Mouse (Mus musculus) hindbrain, embryonic 14.5 days (tissue): ENCODE data around the gene Fbln2. TPM values are rescaled to one million over a fixed set of nuclear protein-coding genes. Genes with fewer than 3 reads are reported as not detected.

Experiments
- ATAC-seq: fragments of 200-750 bp; cut with Nextera tagmentation; 2 replicates; pipeline ENCODE4 v1.8.0; 2017; ENCODE audit warnings: moderate number of reproducible peaks, mild to moderate bottlenecking, moderate TSS enrichment, moderate library complexity; ENCODE audit not compliant: low FRiP score
- DNase-seq: peaks from one replicate; pipeline ENCODE4 v3.0.0-alpha.2; 2015; ENCODE audit warnings: low spot score
- H3K27ac ChIP-seq: fragments of 300-500 bp; sonication (generic); 2 replicates; pipeline ENCODE4 v1.5.1; 2014; ENCODE audit warnings: mild to moderate bottlenecking, moderate library complexity
- H3K27me3 ChIP-seq: fragments of 300-500 bp; sonication (generic); 2 replicates; pipeline ENCODE4 v1.6.1; 2014; ENCODE audit warnings: mild to moderate bottlenecking, low read length, mixed read lengths; ENCODE audit not compliant: control insufficient read depth, insufficient read depth
- H3K36me3 ChIP-seq: fragments of 300-500 bp; sonication (generic); replicated peaks from 2 replicates; pipeline ENCODE4 v1.6.1; 2014; ENCODE audit not compliant: control insufficient read depth, insufficient read depth
- H3K4me1 ChIP-seq: fragments of 300-500 bp; sonication (generic); replicated peaks from 2 replicates; pipeline ENCODE4 v1.6.1; 2014; ENCODE audit warnings: antibody characterized with exemption, low read length, mixed read lengths; ENCODE audit not compliant: control insufficient read depth, insufficient read depth
- H3K4me2 ChIP-seq: fragments of 300-500 bp; sonication (generic); replicated peaks from 2 replicates; pipeline ENCODE4 v1.6.1; 2014; ENCODE audit warnings: mild to moderate bottlenecking, moderate library complexity
- H3K4me3 ChIP-seq: fragments of 300-500 bp; sonication (generic); replicated peaks from 2 replicates; pipeline ENCODE4 v1.5.1; 2014; ENCODE audit warnings: mild to moderate bottlenecking, low read length
- H3K9ac ChIP-seq: fragments of 300-500 bp; sonication (generic); 2 replicates; pipeline ENCODE4 v1.6.1; 2014
- H3K9me3 ChIP-seq: fragments of 300-500 bp; sonication (generic); 2 replicates; pipeline ENCODE4 v1.6.1; 2016; ENCODE audit warnings: low read length; ENCODE audit not compliant: control insufficient read depth
- WGBS: fragments of 180-500 bp; shearing (Covaris S2); extraction: QIAGEN DNeasy Blood & Tissue Kit; methylation state at CpG from one replicate; pipeline ENCODE4 v1.1.7; 2014; 5-methylcytosine and 5-hydroxymethylcytosine counted together
- polyA plus RNA-seq: library from polyadenylated mRNA; unstranded; fragments of >200 nt; fragmentation: Nextera tagmentation; extraction: Ambion mirVana; gene quantifications from 2 replicates; pipeline ENCODE4 v1.2.1, GENCODE M21; 2014

The Fbln2 gene
- polyA plus RNA-seq, 1 experiment from 2014 or later = 27.2 TPM

DNA sequence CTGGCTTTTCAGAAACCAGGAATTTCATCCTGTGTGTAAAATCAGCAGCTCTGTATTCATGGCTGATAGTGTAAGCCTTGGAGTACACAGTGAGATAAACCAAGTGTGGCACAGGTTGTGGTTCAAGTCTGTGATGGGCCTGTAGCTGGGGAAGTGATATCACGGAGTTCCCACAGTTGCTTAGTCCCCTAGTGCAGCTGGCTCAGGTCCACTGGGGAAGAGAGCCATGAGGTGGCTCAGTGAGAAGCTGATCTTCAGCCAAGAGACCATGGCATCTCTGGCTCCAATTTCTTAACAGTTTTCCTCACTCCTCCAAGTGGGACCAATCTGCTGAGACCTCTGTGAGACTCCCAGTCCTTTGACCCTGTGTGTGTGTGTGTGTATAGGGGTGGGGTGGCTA, 54.4 kb downstream of the Fbln2 start:
- ATAC-seq = no peak
- WGBS = 81% methylated on average over 1 of the region's 1 CpGs
- Histone ChIP-seq H3K9ac (no peak overlapping the region), H3K36me3 (no peaks in the 10 kb centered on the region), H3K9me3 (no peaks in the 10 kb centered on the region), H3K4me2 (no peak overlapping the region), H3K27ac (no peak overlapping the region), H3K4me3 (no peak overlapping the region), H3K27me3 (no peaks in the 10 kb centered on the region), H3K4me1 (peaks cover 7% of the 10 kb centered on the region; the same call in 1 of the 2 replicates)
- DNase-seq = no peak

- H3K27me3 ChIP-seq = no peaks in the 10 kb centered on the region
- no peaks in the 10 kb centered on the region for H3K36me3 ChIP-seq
- no peak overlapping the region for H3K9ac ChIP-seq
- no peaks in the 10 kb centered on the region for H3K9me3 ChIP-seq
- DNase-seq (no peak), ATAC-seq (no peak)
- 57% methylated on average over 9 of the region's 9 CpGs for WGBS
- no peak overlapping the region for H3K27ac ChIP-seq
- H3K4me1 ChIP-seq = peaks cover 7% of the 10 kb centered on the region; the same call in 1 of the 2 replicates
- H3K4me3 ChIP-seq = no peak overlapping the region
- no peak overlapping the region for H3K4me2 ChIP-seq
These were observed 56.1 kb downstream of the Fbln2 start for GRCm38 (mm10) chr6:91268318-91268717.

- H3K4me1 ChIP-seq = no peaks in the 10 kb centered on the region
- ATAC-seq = peak; percentile 24; the same call in 1 of the 2 replicates
- H3K36me3 ChIP-seq = no peaks in the 10 kb centered on the region
- no peaks in the 10 kb centered on the region for H3K9me3 ChIP-seq
- no peaks in the 10 kb centered on the region for H3K27me3 ChIP-seq
- H3K27ac ChIP-seq = no peak overlapping the region
- no peak overlapping the region for H3K4me3 ChIP-seq
- under 1% methylated on average over 7 of the region's 7 CpGs for WGBS
- DNase-seq = peak; percentile 84
- H3K4me2 ChIP-seq = no peak overlapping the region
- H3K9ac ChIP-seq = no peak overlapping the region
These were observed 65.3 kb downstream of the Fbln2 start for GRCm38 (mm10) chr6:91277549-91277948.

DNA sequence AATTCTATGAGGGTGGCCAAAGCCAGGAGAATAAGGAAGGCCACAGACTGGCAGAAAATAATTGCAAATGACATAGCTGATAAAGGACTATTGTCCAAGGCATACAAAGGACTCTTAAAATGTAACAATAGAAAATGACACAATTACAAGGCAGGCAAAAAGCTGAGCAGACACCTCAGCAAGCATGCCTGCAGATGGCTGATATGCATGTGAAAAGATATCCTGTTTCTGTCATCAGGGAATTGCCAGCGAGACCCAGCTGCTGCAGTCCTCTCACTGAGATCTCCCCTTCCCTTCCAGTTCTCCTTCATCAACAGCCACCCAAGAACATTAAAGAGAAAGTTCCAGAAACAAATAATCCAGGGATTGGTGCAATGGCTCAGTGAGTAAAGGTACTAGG, 66.0 kb downstream of the Fbln2 start:
- DNase-seq = no peak
- Histone ChIP-seq H3K27ac (no peak overlapping the region), H3K4me1 (no peaks in the 10 kb centered on the region), H3K4me3 (no peak overlapping the region), H3K36me3 (no peaks in the 10 kb centered on the region), H3K9me3 (no peaks in the 10 kb centered on the region), H3K27me3 (no peaks in the 10 kb centered on the region), H3K9ac (no peak overlapping the region), H3K4me2 (no peak overlapping the region)
- WGBS = 6% methylated on average over 1 of the region's 1 CpGs
- no peak for ATAC-seq

DNA sequence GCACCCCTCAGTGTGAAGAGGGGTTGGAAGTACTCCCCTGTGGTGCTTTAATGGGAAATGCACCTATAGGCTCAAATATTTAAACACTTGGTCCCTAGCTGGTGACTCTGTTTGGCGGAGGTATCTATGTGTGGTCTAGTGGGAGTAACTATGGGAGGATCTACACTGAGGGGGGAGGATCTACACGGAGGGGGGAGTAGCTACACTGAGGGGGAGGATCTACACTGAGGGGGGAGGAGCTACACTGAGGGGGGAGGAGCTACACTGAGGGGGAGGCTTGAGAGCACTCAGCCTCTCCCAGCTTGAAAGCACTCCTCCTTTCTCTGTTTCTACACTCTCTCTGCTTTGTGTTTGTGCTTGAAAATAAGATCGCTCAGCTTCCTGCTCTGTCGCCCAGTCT, 67.2 kb downstream of the Fbln2 start:
- H3K4me1 ChIP-seq = peaks cover 6% of the 10 kb centered on the region
- H3K27ac ChIP-seq = no peak overlapping the region
- DNase-seq (no peak), ATAC-seq (no peak)
- 39% methylated on average over 4 of the region's 4 CpGs for WGBS
- no peaks in the 10 kb centered on the region for H3K36me3 ChIP-seq
- no peaks in the 10 kb centered on the region for H3K9me3 ChIP-seq
- no peak overlapping the region for H3K9ac ChIP-seq
- H3K4me3 ChIP-seq = no peak overlapping the region
- H3K4me2 ChIP-seq = no peak overlapping the region
- no peaks in the 10 kb centered on the region for H3K27me3 ChIP-seq

- 6% methylated on average over 6 of the region's 6 CpGs for WGBS
- Histone ChIP-seq H3K4me1 (peaks cover 22% of the 10 kb centered on the region), H3K9me3 (no peaks in the 10 kb centered on the region), H3K36me3 (no peaks in the 10 kb centered on the region), H3K4me2 (no peak overlapping the region), H3K27ac (no peak overlapping the region), H3K4me3 (no peak overlapping the region), H3K27me3 (peaks cover 2% of the 10 kb centered on the region), H3K9ac (no peak overlapping the region)
- DNase-seq (peak; percentile 98), ATAC-seq (peak; percentile 25; the same call in 1 of the 2 replicates)
These were observed 69.0 kb downstream of the Fbln2 start for GRCm38 (mm10) chr6:91281206-91281605.

DNA sequence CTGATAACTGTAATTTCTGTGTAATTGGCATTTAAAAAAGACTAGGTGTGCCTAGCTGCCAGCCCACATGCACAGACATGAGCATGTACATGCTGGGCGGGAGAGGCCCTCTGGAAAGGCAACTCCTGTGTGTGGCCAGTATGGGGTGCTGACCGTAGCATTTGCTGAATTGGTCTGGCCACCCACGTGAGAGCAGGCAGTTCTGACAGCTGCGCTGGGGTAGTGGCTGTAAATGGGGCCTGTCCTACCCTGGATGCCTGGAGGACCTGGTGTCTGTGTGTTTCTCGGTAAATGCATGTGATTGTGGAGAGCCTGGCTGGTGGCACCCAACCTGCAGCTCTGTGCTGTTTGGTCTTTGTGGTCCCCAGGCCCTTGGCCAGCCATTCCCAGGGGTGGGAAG, 69.5 kb downstream of the Fbln2 start:
- no peak overlapping the region for H3K4me3 ChIP-seq
- H3K4me2 ChIP-seq = no peak overlapping the region
- no peaks in the 10 kb centered on the region for H3K9me3 ChIP-seq
- peaks cover 4% of the 10 kb centered on the region for H3K27me3 ChIP-seq
- DNase-seq (no peak), ATAC-seq (no peak)
- peaks cover 25% of the 10 kb centered on the region for H3K4me1 ChIP-seq
- WGBS = 46% methylated on average over 5 of the region's 5 CpGs
- no peak overlapping the region for H3K9ac ChIP-seq
- no peaks in the 10 kb centered on the region for H3K36me3 ChIP-seq
- no peak overlapping the region for H3K27ac ChIP-seq

GRCm38 (mm10) chr6:91283031-91283430, 70.8 kb downstream of the Fbln2 start:
- WGBS = 84% methylated on average over 7 of the region's 7 CpGs
- Histone ChIP-seq H3K27ac (no peak overlapping the region), H3K36me3 (no peaks in the 10 kb centered on the region), H3K4me2 (no peak overlapping the region), H3K4me3 (no peak overlapping the region), H3K4me1 (peaks cover 25% of the 10 kb centered on the region), H3K9me3 (no peaks in the 10 kb centered on the region), H3K27me3 (peaks cover 4% of the 10 kb centered on the region), H3K9ac (no peak overlapping the region)
- DNase-seq (no peak), ATAC-seq (no peak)

GRCm38 (mm10) chr6:91284521-91285449, 72.5 kb downstream of the Fbln2 start:
- Histone ChIP-seq H3K4me3 (peak overlapping the region; percentile 27), H3K4me2 (peak overlapping the region; percentile 72), H3K36me3 (no peaks in the 10 kb centered on the region), H3K27ac (peak overlapping the region; percentile 80), H3K27me3 (peaks cover 4% of the 10 kb centered on the region), H3K9ac (peak overlapping the region; percentile 63), H3K9me3 (no peaks in the 10 kb centered on the region), H3K4me1 (peaks cover 25% of the 10 kb centered on the region)
- DNase-seq (peak; percentile 81), ATAC-seq (peak; percentile 76)
- 3% methylated on average over 35 of the region's 35 CpGs for WGBS
